Mouse (Mus musculus): Measurements from ENCODE around the gene Actr5. TPM values are rescaled to one million over a fixed set of nuclear protein-coding genes. Genes with fewer than 3 reads are reported as not detected.

Actr5 gene
- total RNA-seq, 2 experiments from 2014 or later = 15.6 to 21.6 TPM

- peak; percentile 81 for ATAC-seq (replicated peaks; ENCODE audit: poor library complexity, severe bottlenecking)
These were observed 41.5 kb downstream of the Actr5 start for GRCm38 (mm10) chr2:158666071-158666800.

- ATAC-seq (replicated peaks; ENCODE audit: poor library complexity, severe bottlenecking) = peak; percentile 72
These were observed 42.5 kb downstream of the Actr5 start for GRCm38 (mm10) chr2:158667022-158667670.

GRCm38 (mm10) chr2:158667671-158668432, 43.2 kb downstream of the Actr5 start:
- 0 out of 2 replicates have a peak, but pooled peaks have one; percentile 2 for ATAC-seq (replicated peaks; ENCODE audit: poor library complexity, severe bottlenecking)

- ATAC-seq (replicated peaks; ENCODE audit: poor library complexity, severe bottlenecking) = no peak
These were observed 43.8 kb downstream of the Actr5 start for GRCm38 (mm10) chr2:158668433-158669010.

GRCm38 (mm10) chr2:158669199-158670195, 44.8 kb downstream of the Actr5 start:
- ATAC-seq (replicated peaks; ENCODE audit: poor library complexity, severe bottlenecking) = no peak

- no peak for ATAC-seq (replicated peaks; ENCODE audit: poor library complexity, severe bottlenecking)
These were observed 45.9 kb downstream of the Actr5 start for GRCm38 (mm10) chr2:158670571-158670970.

- peak; percentile 30 for ATAC-seq (replicated peaks; ENCODE audit: poor library complexity, severe bottlenecking)
These were observed 48.1 kb downstream of the Actr5 start for GRCm38 (mm10) chr2:158672829-158673228.

GRCm38 (mm10) chr2:158673493-158673892, 48.8 kb downstream of the Actr5 start:
- no peak for ATAC-seq (replicated peaks; ENCODE audit: poor library complexity, severe bottlenecking)

- no peak for ATAC-seq (replicated peaks; ENCODE audit: poor library complexity, severe bottlenecking)
These were observed 49.4 kb downstream of the Actr5 start for GRCm38 (mm10) chr2:158674131-158674530.

GRCm38 (mm10) chr2:158674759-158675158, 50.1 kb downstream of the Actr5 start:
- no peak for ATAC-seq (replicated peaks; ENCODE audit: poor library complexity, severe bottlenecking)

- no peak for ATAC-seq (replicated peaks; ENCODE audit: poor library complexity, severe bottlenecking)
These were observed 50.5 kb downstream of the Actr5 start for GRCm38 (mm10) chr2:158675161-158675560.

GRCm38 (mm10) chr2:158675907-158676533, 51.3 kb downstream of the Actr5 start:
- no peak for ATAC-seq (replicated peaks; ENCODE audit: poor library complexity, severe bottlenecking)

GRCm38 (mm10) chr2:158677946-158678345, 53.3 kb downstream of the Actr5 start:
- peak; percentile 89 for ATAC-seq (replicated peaks; ENCODE audit: poor library complexity, severe bottlenecking)

- no peak for ATAC-seq (replicated peaks; ENCODE audit: poor library complexity, severe bottlenecking)
These were observed 54.4 kb downstream of the Actr5 start for GRCm38 (mm10) chr2:158679091-158679490.

GRCm38 (mm10) chr2:158680357-158680889, 55.7 kb downstream of the Actr5 start:
- no peak for ATAC-seq (replicated peaks; ENCODE audit: poor library complexity, severe bottlenecking)

GRCm38 (mm10) chr2:158681714-158682113, 57.0 kb downstream of the Actr5 start:
- ATAC-seq (replicated peaks; ENCODE audit: poor library complexity, severe bottlenecking) = no peak

GRCm38 (mm10) chr2:158682344-158683037, 57.8 kb downstream of the Actr5 start:
- peak; percentile 56 for ATAC-seq (replicated peaks; ENCODE audit: poor library complexity, severe bottlenecking)

- ATAC-seq (replicated peaks; ENCODE audit: poor library complexity, severe bottlenecking) = peak; percentile 73
These were observed 58.3 kb downstream of the Actr5 start for GRCm38 (mm10) chr2:158683038-158683413.

All from granulocyte monocyte progenitor cell, adult 5-6 weeks (primary cell).